Comparison of ENCODE assay signal across 7 mouse cellular contexts in the genomic region with DNA sequence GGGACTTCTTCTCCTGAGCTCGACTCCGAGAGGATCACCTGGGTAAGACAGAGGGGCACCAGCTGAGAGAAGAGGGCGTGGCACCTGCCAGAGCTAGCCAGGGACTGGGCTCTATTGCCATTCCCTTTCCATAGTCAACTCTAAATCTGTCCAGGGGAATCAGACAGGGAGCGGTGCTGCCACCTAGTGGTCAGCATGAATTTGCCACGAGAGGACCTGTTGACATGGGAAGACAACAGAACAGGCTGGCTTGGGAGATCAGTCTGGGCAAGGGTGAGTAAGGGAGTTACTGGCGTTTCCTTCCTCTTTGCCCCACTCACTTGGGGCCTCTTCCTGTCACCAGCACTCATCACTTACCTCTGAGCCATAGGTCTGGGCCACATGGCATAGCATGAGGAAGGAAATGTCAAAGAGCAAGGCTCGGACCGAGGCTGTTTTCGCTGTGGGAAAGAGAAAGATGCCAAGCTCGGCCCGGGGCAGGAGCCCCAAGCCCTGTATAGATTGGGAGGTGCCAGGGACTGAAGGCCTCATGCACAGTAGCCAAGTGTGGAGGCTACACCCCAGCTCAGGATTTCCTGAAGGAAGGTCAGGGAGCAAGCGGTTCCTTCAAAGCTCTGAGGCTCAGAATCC. TPM values are rescaled to one million over a fixed set of nuclear protein-coding genes. Genes with fewer than 3 reads are reported as not detected.
DNase-seq lines count a peak whose midpoint lies in the region; ATAC-seq lines count a peak whose summit lies in the region.

No protein-coding gene starts in this region.

- peaks cover 2% of the 10 kb centered on the region for H3K36me3 ChIP-seq in hindbrain, embryonic 11.5 days (ENCODE audit: control insufficient read depth, insufficient read depth, low read length)

- H3K9me3 ChIP-seq in hindbrain, embryonic 11.5 days (ENCODE audit: control insufficient read depth, low read length): no peaks in the 10 kb centered on the region

- H3K27me3 ChIP-seq in hindbrain, embryonic 11.5 days (ENCODE audit: control insufficient read depth, insufficient read depth, low read length): no peaks in the 10 kb centered on the region

- peak; percentile 92 for DNase-seq in R1 (ENCODE audit: low read depth, low spot score)
- peak; percentile 80 for DNase-seq in cerebellum, adult 8-10 months
- DNase-seq in forelimb bud, embryonic 11.5 days (ENCODE audit: low read depth, low spot score): peak; percentile 84
- peak; percentile 90 for DNase-seq in hindbrain, embryonic 11.5 days (ENCODE audit: low spot score)
- peak; percentile 69 to 90 for DNase-seq in layer of hippocampus, postnatal 25 days (ENCODE audit: extremely low spot score in 1 of 2, low spot score in 1 of 2)
- peak; percentile 93 for DNase-seq in lung, postnatal 36 days
- peak; percentile 61 for DNase-seq in right cerebral cortex, postnatal 25 days

- no peak; the same call in 1 of the 2 replicates for ATAC-seq in hindbrain, embryonic 11.5 days (ENCODE audit: low FRiP score)

- H3K4me2 ChIP-seq in hindbrain, embryonic 11.5 days (replicated peaks; ENCODE audit: low read depth, low read length): no peak overlapping the region

- H3K4me1 ChIP-seq in hindbrain, embryonic 11.5 days (replicated peaks; ENCODE audit: control insufficient read depth, insufficient read depth, low read length): no peaks in the 10 kb centered on the region

- H3K4me3 ChIP-seq in hindbrain, embryonic 11.5 days (ENCODE audit: low read depth, low read length): no peak overlapping the region

- H3K9ac ChIP-seq in hindbrain, embryonic 11.5 days (ENCODE audit: low read depth, low read length): no peak overlapping the region

- no peak overlapping the region for H3K27ac ChIP-seq in hindbrain, embryonic 11.5 days (ENCODE audit: low read depth, low read length)

- WGBS in hindbrain, embryonic 11.5 days: 55% methylated on average over 12 of the region's 12 CpGs

RNA-seq across cellular contexts. Expression of a gene that starts 9.5 kb away (rescaled TPM):
- not detected in 2 replicates for polyA plus RNA-seq in hindbrain, embryonic 11.5 days (2014; fragmentation: Nextera tagmentation; extraction: Ambion mirVana)
- not detected for total RNA-seq in layer of hippocampus, postnatal 25 days (2021)

RNA-seq across cellular contexts. Expression of a gene that starts 18.7 kb away (rescaled TPM):
- polyA plus RNA-seq in hindbrain, embryonic 11.5 days (2014; fragmentation: Nextera tagmentation; extraction: Ambion mirVana): 47.3 and 60.8 TPM in 2 replicates
- 100 to 1,000 TPM; 118 to 130 TPM for total RNA-seq in layer of hippocampus, postnatal 25 days (2021)

RNA-seq across cellular contexts. Expression of a gene that starts 28.2 kb away (rescaled TPM):
- polyA plus RNA-seq in hindbrain, embryonic 11.5 days (2014; fragmentation: Nextera tagmentation; extraction: Ambion mirVana): 154 and 155 TPM in 2 replicates
- 100 to 1,000 TPM; 127 to 128 TPM for total RNA-seq in layer of hippocampus, postnatal 25 days (2021)

RNA-seq across cellular contexts. Expression of a gene that starts 29.9 kb away (rescaled TPM):
- polyA plus RNA-seq in hindbrain, embryonic 11.5 days (2014; fragmentation: Nextera tagmentation; extraction: Ambion mirVana): 34.7 and 41.4 TPM in 2 replicates
- total RNA-seq in layer of hippocampus, postnatal 25 days (2021): 1,000 to 10,000 TPM; 1,027 to 1,094 TPM

RNA-seq across cellular contexts. Expression of a gene that starts 46.4 kb away (rescaled TPM):
- polyA plus RNA-seq in hindbrain, embryonic 11.5 days (2014; fragmentation: Nextera tagmentation; extraction: Ambion mirVana): not detected in 2 replicates
- not detected for total RNA-seq in layer of hippocampus, postnatal 25 days (2021)
